Mouse (Mus musculus): ENCODE data around the gene Iqcf1. TPM values are rescaled to one million over a fixed set of nuclear protein-coding genes. Genes with fewer than 3 reads are reported as not detected.

Iqcf1 gene
- total RNA-seq (2014; fragmentation: Nextera tagmentation) (not detected in 2 replicates), total RNA-seq (2017) (not detected in 2 replicates)

GRCm38 (mm10) chr9:106499667-106500066 is at the start of gene Iqcf1:
Iqcf1 (plus strand) TSS chr9:106499967.
- ATAC-seq (replicated peaks; ENCODE audit: poor library complexity, severe bottlenecking), result no peak

- no peak for ATAC-seq (replicated peaks; ENCODE audit: poor library complexity, severe bottlenecking)
These were observed 49.1 kb upstream of the Iqcf1 start for GRCm38 (mm10) chr9:106450661-106451060.

DNA sequence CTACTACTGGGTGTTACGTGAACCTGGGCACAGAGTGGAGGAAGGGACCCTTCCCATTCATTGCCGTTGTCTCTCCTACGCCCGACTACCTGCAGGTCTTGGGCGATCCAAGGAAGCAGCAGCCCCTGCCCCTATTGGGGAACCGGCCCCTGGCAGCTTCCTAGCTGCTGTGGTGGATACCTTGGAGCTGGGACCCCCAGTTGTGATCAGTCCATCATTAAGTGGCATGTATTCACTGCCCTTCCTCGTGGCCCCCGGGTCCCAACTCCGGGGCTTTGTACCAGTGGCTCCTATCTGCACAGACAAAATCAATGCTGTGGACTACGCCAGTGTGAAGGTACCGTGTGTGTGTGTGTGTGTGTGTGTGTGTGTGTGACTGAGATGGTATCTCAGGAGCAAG is 48.5 kb upstream of the Iqcf1 start:
- ATAC-seq (replicated peaks; ENCODE audit: poor library complexity, severe bottlenecking), result no peak

DNA sequence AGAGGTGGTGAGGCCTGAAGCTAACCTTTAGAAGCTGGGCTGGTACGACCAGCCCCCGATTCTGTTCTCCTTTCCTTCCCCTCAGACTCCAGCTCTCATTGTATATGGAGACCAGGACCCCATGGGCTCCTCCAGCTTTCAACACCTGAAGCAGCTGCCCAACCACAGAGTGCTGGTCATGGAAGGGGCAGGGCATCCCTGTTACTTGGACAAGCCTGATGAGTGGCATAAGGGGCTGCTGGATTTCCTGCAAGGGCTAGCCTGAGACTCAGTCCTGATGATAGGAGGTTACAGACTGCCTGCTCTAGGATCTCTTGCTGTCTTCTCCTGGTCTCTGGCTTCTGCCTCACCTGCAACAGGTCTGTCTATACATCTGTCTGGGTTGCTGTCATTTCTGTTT is 47.9 kb upstream of the Iqcf1 start:
- ATAC-seq (replicated peaks; ENCODE audit: poor library complexity, severe bottlenecking), result no peak

DNA sequence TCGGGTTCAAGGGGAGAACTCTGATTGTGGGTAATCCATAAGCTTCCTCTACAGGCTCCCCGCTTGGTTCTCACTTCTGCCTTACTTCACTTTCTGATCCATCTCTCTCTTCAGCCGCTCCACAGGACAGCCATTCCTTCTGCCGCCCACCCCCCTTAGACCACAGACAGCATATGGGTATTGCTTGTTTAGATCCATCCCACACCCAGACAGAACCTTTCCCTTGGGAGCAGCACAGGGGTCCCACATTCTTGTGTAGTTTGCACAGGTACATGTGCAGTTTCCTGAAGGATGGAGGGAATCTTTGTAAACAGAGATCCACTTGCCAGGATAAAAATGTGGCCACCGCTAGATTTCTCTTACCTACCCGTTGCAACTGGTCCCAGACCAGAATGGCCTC is 47.4 kb upstream of the Iqcf1 start:
- ATAC-seq (replicated peaks; ENCODE audit: poor library complexity, severe bottlenecking), result no peak

DNA sequence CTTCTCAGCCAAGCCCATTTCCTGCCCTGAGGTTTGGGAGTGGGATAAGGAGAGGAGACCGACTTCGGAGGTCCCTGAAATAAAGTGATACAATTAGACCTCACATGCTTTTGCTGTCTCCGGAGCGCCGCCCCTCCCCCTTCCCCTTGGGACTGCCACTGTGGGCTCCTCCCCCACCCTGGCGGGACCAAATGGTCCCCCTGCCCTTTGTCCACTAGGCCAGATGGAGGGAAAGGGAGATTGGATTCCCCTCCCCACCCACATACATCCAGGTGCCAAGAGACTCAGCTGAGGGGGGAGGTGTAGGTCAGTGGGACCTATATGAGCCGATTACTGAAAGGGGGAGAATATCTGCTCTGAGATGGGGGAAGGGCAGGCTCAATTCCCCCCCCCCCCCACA is 46.9 kb upstream of the Iqcf1 start:
- no peak for ATAC-seq (replicated peaks; ENCODE audit: poor library complexity, severe bottlenecking)

DNA sequence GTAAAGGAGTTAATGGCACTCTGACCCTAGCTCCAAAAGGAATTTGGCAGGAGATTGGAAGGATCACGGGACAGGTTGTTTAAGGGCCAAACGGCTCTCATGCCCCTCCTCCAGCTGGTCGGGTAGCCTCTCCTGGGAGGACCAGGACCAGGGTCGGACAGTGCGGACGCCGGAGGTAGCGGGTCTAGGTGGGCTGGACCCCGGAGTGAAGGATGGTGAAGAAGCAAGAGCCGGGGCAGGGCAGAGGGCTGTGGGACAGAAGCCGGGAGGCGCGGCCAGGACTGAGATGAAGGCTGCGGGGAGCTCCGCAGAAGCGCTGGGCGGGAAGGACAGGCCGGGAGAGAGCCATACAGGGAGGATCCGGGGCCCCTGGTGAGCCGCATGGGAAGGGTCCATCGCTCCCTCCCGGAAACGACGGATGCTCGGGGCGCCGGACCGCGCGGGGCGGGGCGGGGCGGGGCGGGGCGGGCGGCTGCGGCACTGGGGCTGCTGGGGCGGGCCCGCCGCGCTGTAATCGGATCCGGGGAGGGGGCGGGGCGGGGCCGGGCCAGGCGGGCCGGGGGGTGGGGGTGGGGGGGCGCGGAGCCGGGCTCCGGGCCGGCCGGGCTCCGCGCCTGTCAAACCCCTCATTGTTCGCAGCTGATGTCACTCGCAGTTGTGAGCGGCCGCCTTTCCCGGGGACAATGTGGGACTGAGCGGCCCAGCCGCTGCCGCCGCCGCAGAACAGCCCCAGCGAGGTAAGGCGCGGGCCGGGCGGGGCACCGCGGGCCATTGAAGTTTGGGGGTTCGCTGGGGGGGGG is 46.3 kb upstream of the Iqcf1 start, which contains the start of gene Pcbp4:
Gene Pcbp4, plus strand, starts transcription at position 21 of the 800 bp plus-strand sequence.
- ATAC-seq (replicated peaks; ENCODE audit: poor library complexity, severe bottlenecking), result peak; percentile 54

DNA sequence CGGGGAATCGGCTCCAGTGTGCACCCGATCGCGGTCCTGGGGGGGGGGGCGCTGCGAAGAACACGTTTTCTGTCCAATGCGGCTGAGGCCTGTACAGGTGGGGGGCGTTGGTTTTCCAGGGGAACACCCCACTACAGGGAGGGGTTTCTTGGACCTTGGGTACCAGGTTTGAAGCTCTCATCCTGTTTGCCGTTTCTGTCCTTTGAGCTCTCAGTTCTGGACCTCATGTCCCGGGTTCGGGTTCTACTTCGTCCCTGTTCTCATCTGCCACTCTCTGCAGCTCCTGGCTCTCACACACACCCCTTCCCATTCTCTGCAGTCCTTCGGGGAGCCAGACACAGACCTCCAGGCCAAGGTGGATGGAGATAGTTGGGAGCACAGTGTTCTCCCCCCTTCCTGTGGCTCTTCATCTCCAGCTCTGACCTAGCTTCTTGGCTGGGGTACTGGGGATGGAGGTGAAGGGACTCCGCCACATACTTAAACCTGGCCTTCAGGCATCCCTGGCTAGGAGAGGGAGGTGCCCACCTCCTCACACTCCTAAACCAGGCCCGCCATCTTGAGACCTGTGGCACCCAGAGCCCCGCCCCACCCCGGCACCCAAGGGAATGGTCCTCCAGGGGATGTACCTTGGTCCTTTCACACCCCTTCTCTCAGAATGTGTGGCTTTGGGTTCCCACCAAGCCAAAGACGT is 45.6 kb upstream of the Iqcf1 start:
- no peak for ATAC-seq (replicated peaks; ENCODE audit: poor library complexity, severe bottlenecking)

DNA sequence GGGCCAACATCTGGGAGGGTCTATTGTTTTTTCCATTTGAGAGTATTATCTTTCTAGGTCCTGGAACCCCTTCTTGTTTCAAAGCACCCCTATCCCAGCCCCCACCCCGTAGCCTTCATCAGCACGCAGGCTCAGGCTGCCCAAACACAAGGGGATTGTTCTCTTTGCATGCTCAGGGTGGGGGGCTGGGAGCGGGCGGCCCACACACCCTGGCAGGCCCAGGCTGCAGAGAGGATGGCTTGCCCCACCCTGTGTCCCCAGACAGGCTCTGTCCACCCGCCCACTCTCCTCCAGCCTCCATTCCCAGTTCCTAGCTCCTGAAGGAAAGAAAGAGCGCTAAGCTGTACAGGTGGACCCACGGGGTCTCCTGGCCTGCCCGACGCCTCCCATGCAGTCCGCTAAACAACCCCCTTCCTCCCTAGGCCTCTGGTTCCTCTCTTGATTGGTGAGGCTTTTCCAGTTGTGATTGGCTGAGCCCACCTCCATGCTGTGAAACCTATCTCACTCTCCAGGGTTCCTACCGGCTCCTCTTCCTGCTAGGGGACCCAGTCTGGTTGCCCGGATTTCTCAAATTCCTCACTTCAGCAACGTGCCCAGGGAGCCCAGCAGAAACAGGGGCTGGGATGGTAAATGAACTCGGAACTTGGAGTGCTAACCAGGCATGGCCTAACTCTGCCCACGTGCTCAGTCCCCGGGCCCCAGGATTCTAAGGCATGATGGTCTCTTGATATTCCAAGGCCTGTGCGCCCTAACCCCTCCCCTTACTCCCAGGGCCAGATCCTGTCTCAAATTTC is 44.7 kb upstream of the Iqcf1 start:
- ATAC-seq (replicated peaks; ENCODE audit: poor library complexity, severe bottlenecking), result no peak

- ATAC-seq (replicated peaks; ENCODE audit: poor library complexity, severe bottlenecking), result no peak
These were observed 43.2 kb upstream of the Iqcf1 start for GRCm38 (mm10) chr9:106456325-106457162.

- no peak for ATAC-seq (replicated peaks; ENCODE audit: poor library complexity, severe bottlenecking)
These were observed 42.6 kb upstream of the Iqcf1 start for GRCm38 (mm10) chr9:106457163-106457559.

DNA sequence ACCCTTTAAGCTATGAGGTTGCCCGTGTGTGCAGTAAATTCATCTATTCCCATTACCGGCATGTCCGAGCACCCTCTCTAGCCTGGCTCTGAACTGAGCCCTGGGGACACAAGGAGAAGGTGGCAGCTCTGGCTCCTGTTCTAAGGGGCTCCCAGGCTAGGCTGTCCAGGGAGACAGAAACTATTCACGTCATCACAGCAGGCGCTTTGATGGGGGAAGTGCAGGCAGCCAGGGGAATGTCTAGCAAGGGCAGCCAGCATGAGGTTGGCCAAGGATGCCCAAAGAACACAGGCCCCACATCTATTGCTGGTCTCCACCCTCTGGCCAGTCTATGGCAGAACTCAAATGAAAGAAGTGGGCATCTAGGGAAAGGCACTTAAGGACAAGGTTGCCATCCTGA is 41.8 kb upstream of the Iqcf1 start:
- ATAC-seq (replicated peaks; ENCODE audit: poor library complexity, severe bottlenecking), result no peak

GRCm38 (mm10) chr9:106459946-106460345 is 39.8 kb upstream of the Iqcf1 start:
- no peak for ATAC-seq (replicated peaks; ENCODE audit: poor library complexity, severe bottlenecking)

DNA sequence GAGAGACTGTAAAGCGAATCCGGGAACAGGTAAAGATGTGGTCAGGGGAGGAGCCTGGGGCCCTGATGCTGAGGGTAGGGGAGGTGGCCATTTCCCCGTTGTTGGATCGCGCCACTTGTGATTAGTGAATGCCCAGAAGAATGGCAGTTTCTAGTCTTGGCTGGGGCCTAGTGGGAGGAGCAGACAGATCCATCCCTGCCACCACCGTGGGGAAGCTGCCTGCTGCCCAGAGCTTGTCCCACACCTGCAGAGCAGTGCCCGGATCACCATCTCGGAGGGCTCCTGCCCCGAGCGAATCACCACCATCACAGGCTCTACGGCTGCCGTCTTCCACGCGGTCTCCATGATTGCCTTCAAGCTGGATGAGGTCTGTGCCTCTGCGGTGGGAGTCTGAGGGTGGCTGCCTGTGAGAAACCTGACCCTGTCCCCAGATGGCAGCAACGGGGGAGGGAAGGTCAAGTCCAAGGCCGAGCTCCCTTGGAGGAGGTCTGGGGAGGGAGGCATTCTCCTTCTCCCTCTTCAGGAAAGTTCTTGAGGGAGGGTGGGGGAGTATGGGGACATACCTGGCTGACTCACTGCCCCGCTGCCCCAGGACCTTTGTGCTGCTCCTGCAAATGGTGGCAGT is 39.3 kb upstream of the Iqcf1 start:
- no peak for ATAC-seq (replicated peaks; ENCODE audit: poor library complexity, severe bottlenecking)

DNA sequence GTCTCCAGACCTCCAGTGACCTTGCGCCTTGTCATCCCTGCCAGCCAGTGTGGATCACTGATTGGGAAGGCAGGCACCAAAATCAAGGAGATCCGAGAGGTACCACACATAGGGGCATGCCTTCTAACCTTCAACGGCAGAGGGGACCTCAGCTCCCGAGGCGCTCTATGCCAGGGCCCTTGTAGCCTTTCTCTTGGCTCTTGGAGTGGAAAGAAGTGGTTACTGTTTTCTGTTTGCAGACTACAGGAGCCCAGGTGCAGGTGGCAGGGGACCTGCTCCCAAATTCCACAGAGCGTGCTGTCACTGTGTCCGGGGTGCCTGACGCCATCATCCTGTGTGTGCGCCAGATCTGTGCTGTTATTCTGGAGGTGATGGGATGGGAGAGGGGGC is 38.7 kb upstream of the Iqcf1 start:
- no peak for ATAC-seq (replicated peaks; ENCODE audit: poor library complexity, severe bottlenecking)

DNA sequence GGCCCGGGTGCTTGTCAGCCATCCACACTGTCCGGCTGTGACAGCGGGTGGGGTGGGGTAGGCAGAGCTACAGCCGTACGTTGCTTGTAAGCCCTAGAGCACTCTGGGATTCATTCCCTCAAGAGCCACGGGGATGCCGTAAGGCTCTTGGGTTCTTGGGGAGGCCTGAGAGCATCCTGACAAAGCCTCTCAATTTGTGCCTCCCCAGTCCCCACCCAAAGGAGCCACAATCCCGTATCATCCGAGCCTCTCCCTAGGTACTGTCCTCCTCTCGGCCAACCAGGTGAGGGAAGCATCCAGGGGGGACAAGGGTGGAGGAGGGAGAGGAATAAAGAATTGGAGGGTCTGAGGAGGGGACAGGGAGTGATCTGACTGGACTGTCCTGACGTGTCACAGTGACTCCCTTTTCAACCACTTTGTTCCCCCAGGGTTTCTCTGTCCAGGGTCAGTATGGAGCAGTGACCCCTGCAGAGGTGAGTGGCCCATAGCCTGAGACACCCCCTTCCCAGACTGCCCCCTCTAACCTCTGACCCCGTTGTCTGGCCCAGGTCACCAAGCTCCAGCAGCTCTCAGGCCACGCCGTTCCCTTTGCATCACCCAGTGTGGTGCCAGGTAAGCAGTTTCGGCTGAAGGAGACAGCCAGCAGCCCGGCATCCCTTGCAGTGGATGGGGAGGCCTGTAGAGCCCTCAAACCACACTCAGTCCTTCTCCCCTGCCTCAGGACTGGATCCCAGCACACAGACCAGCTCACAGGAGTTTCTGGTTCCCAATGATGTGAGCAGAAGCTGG is 37.9 kb upstream of the Iqcf1 start:
- ATAC-seq (replicated peaks; ENCODE audit: poor library complexity, severe bottlenecking), result no peak

- ATAC-seq (replicated peaks; ENCODE audit: poor library complexity, severe bottlenecking), result no peak
These were observed 37.4 kb upstream of the Iqcf1 start for GRCm38 (mm10) chr9:106462430-106462800.

DNA sequence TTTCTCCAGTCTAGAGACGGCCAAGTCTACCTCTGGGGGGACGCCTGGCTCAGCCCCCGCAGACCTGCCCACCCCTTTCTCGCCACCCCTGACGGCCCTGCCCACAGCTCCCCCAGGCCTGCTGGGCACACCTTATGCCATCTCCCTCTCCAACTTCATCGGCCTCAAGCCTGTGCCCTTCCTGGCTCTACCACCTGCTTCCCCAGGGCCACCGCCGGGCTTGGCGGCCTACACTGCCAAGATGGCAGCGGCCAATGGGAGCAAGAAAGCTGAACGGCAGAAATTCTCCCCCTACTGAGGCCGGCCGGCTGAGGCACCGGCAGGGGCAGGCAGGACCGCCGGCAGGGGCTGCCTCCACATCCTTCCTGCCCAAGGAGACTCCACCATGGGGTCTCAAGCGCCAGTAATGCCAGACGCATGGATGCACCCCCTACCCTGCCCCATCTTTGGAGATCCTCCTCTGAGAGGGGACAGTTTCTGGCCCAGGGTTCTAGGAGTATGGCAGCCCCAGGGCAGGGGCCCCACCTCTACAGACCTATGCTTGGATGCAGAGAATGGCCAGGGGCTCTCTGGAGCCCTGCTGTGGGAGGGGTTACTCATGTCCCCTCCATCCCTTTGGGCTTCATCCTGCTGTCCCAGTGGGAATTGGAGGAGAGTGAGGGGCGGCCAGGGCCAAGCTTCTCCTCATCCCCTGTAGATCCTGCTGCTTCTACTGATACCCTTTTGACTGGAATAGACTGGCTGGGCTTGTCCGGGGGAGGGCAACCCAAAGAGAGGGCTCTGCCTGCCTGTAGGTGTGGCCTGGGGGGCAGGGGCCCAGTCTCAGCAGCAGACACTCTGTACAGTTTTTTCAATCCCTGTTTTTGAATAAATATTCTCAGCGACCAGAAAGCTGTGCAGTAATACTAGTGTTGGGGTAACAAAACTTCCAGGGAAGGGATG is 36.4 kb upstream of the Iqcf1 start:
- no peak for ATAC-seq (replicated peaks; ENCODE audit: poor library complexity, severe bottlenecking)

Data from granulocyte monocyte progenitor cell, adult 5-6 weeks (primary cell).